Mouse (Mus musculus) CH12.LX (cell line): ENCODE data around the gene Rabgap1l. TPM values are rescaled to one million over a fixed set of nuclear protein-coding genes. Genes with fewer than 3 reads are reported as not detected.

Experiments
- DNase-seq: peaks from one replicate; pipeline ENCODE4 v3.0.0-alpha.2; 2013; ENCODE audit errors: extremely low read depth
- H3K27ac ChIP-seq: 2 replicates; pipeline ENCODE4 v1.5.1; 2012; ENCODE audit warnings: low read depth, mild to moderate bottlenecking, control low read depth, moderate library complexity; ENCODE audit not compliant: insufficient read depth
- H3K27me3 ChIP-seq: replicated peaks from 2 replicates; pipeline ENCODE3; 2012; ENCODE audit warnings: inconsistent platforms
- H3K36me3 ChIP-seq, 2 experiments: replicated peaks in 1 of 2; 2 replicates each; pipeline versions ENCODE3 to v1.6.1; 2012; ENCODE audit warnings: inconsistent platforms in 1 of 2, low read length in 1 of 2, mild to moderate bottlenecking in 1 of 2, mixed read lengths in 1 of 2, moderate library complexity in 1 of 2; ENCODE audit not compliant: control insufficient read depth in 1 of 2, insufficient read depth in 1 of 2
- H3K4me1 ChIP-seq, 2 experiments: 2 replicates each; pipeline ENCODE4 v1.6.1; 2012; ENCODE audit warnings: inconsistent platforms in 1 of 2, moderate library complexity in 1 of 2; ENCODE audit not compliant: insufficient read depth in 2 of 2, control insufficient read depth in 1 of 2
- H3K4me2 ChIP-seq: 2 replicates; pipeline ENCODE4 v1.6.1; 2012; ENCODE audit warnings: low read depth, mild to moderate bottlenecking, control low read depth; ENCODE audit not compliant: poor library complexity, insufficient read depth, severe bottlenecking
- H3K4me3 ChIP-seq, 3 experiments: fragments of 150-350 bp in 1 of 3; sonication (generic) in 1 of 3; replicated peaks in 1 of 3; 2 replicates each; pipeline versions ENCODE3 to v1.5.1; 2011 to 2012; ENCODE audit warnings: low read depth in 2 of 3, low read length in 2 of 3, mild to moderate bottlenecking in 2 of 3, moderate library complexity in 2 of 3, control low read depth in 1 of 3, improper control_type of control experiment in 1 of 3, inconsistent platforms in 1 of 3, mixed read lengths in 1 of 3; ENCODE audit not compliant: poor library complexity in 1 of 3
- H3K79me2 ChIP-seq: replicated peaks from 2 replicates; pipeline ENCODE4 v1.6.1; 2012; ENCODE audit warnings: mild to moderate bottlenecking, moderate library complexity; ENCODE audit not compliant: control insufficient read depth, poor library complexity, insufficient read depth, severe bottlenecking; ENCODE audit errors: extremely low read depth
- H3K9ac ChIP-seq: 2 replicates; pipeline ENCODE4 v1.6.1; 2012; ENCODE audit warnings: low read depth, mild to moderate bottlenecking, control low read depth, moderate library complexity; ENCODE audit not compliant: insufficient read depth
- H3K9me3 ChIP-seq: replicated peaks from 2 replicates; pipeline ENCODE3; 2012; ENCODE audit warnings: low read length, inconsistent platforms, mixed read lengths
- BHLHE40 ChIP-seq: IDR thresholded peaks from 2 replicates; pipeline ENCODE4 v1.6.1; 2011; ENCODE audit warnings: mild to moderate bottlenecking, low read depth, low read length, improper control_type of control experiment
- CHD1 ChIP-seq: IDR thresholded peaks from 2 replicates; pipeline ENCODE4 v1.6.1; 2012; ENCODE audit warnings: low read depth, low read length, improper control_type of control experiment, inconsistent platforms
- E2F4 ChIP-seq: IDR thresholded peaks from 2 replicates; pipeline ENCODE4 v1.6.1; 2011; ENCODE audit warnings: low read depth, low read length, improper control_type of control experiment; ENCODE audit not compliant: insufficient replicate concordance
- ELF1 ChIP-seq: IDR thresholded peaks from 2 replicates; pipeline ENCODE4 v1.6.1; 2014; ENCODE audit warnings: low read depth, mild to moderate bottlenecking, inconsistent platforms, low read length, improper control_type of control experiment
- EP300 ChIP-seq: IDR thresholded peaks from 2 replicates; pipeline ENCODE4 v1.6.1; 2011; ENCODE audit warnings: low read length, improper control_type of control experiment
- ETS1 ChIP-seq: conservative IDR thresholded peaks from 2 replicates; pipeline ENCODE4 v1.6.1; 2012; ENCODE audit warnings: low read depth, mild to moderate bottlenecking, inconsistent platforms, low read length, improper control_type of control experiment, moderate library complexity
- IRF4 ChIP-seq: IDR thresholded peaks from 2 replicates; pipeline ENCODE4 v1.6.1; 2014; ENCODE audit warnings: low read depth, mild to moderate bottlenecking, inconsistent platforms, low read length, improper control_type of control experiment
- JUN ChIP-seq: IDR thresholded peaks from 2 replicates; pipeline ENCODE4 v1.6.1; 2011; ENCODE audit warnings: low read depth, mild to moderate bottlenecking, low read length, improper control_type of control experiment, moderate library complexity; ENCODE audit not compliant: insufficient read depth
- JUND ChIP-seq: conservative IDR thresholded peaks from 2 replicates; pipeline ENCODE4 v1.6.1; 2011; ENCODE audit warnings: low read depth, low read length, improper control_type of control experiment
- MAX ChIP-seq: IDR thresholded peaks from 2 replicates; pipeline ENCODE4 v1.6.1; 2011; ENCODE audit warnings: low read length, improper control_type of control experiment
- MEF2A ChIP-seq: IDR thresholded peaks from 2 replicates; pipeline ENCODE4 v1.6.1; 2014; ENCODE audit warnings: low read depth, mild to moderate bottlenecking, inconsistent platforms, low read length, improper control_type of control experiment, borderline replicate concordance
- MYC ChIP-seq: IDR thresholded peaks from 2 replicates; pipeline ENCODE4 v1.6.1; 2011; ENCODE audit warnings: low read depth, mild to moderate bottlenecking, improper control_type of control experiment, low read length
- PAX5 ChIP-seq: IDR thresholded peaks from 2 replicates; pipeline ENCODE4 v1.6.1; 2012; ENCODE audit warnings: low read length, inconsistent platforms, mixed read lengths
- POLR2A ChIP-seq: IDR thresholded peaks from 2 replicates; pipeline ENCODE4 v1.6.1; 2011; ENCODE audit warnings: low read depth, mild to moderate bottlenecking, improper control_type of control experiment, low read length
- RAD21 ChIP-seq: IDR thresholded peaks from 2 replicates; pipeline ENCODE4 v1.6.1; 2011; ENCODE audit warnings: low read depth, mild to moderate bottlenecking, low read length, improper control_type of control experiment, moderate library complexity
- SIN3A ChIP-seq: IDR thresholded peaks from 2 replicates; pipeline ENCODE4 v1.6.1; 2012; ENCODE audit warnings: low read length, improper control_type of control experiment, inconsistent platforms
- SMC3 ChIP-seq: IDR thresholded peaks from 2 replicates; pipeline ENCODE4 v1.6.1; 2011; ENCODE audit warnings: low read depth, low read length, improper control_type of control experiment
- TBP ChIP-seq: conservative IDR thresholded peaks from 2 replicates; pipeline ENCODE4 v1.6.1; 2011; ENCODE audit warnings: low read depth, low read length, improper control_type of control experiment
- TCF12 ChIP-seq: IDR thresholded peaks from 2 replicates; pipeline ENCODE4 v1.6.1; 2014; ENCODE audit warnings: low read depth, mild to moderate bottlenecking, inconsistent platforms, low read length, improper control_type of control experiment
- USF1 ChIP-seq: IDR thresholded peaks from 2 replicates; pipeline ENCODE4 v1.6.1; 2014; ENCODE audit warnings: low read depth, mild to moderate bottlenecking, inconsistent platforms, low read length, improper control_type of control experiment
- USF2 ChIP-seq: conservative IDR thresholded peaks from 2 replicates; pipeline ENCODE4 v1.6.1; 2011; ENCODE audit warnings: low read depth, low read length, improper control_type of control experiment
- ZKSCAN1 ChIP-seq: IDR thresholded peaks from 2 replicates; pipeline ENCODE4 v1.6.1; 2012; ENCODE audit warnings: low read depth, inconsistent platforms, low read length, improper control_type of control experiment, borderline replicate concordance
- ZNF384 ChIP-seq: IDR thresholded peaks from 2 replicates; pipeline ENCODE4 v1.6.1; 2012; ENCODE audit warnings: low read depth, low read length, improper control_type of control experiment, inconsistent platforms
- dilution Hi-C: fragments of 300-500 bp; cut with MboI; formaldehyde crosslinking; loops from 2 replicates; pipeline ENCODE4 v1.14.3; 2020; ENCODE audit warnings: low sequenced_read_pairs; ENCODE audit not compliant: extremely low pct_unique_long_range_greater_than_20kb, extremely low pct_ligation_motif_present
- in situ Hi-C: fragments of 300-500 bp; cut with MboI; formaldehyde crosslinking; loops from 3 replicates; pipeline ENCODE4 v1.14.3; 2019; ENCODE audit warnings: low sequenced_read_pairs, low pct_ligation_motif_present, low pct_unique_long_range_greater_than_20kb, mixed read lengths
- polyA plus RNA-seq: library from polyadenylated mRNA; unstranded; fragments of >175 nt; gene quantifications from 2 replicates; pipeline ENCODE4 v1.2.1, GENCODE M21; 2012; ENCODE audit warnings: low read depth; ENCODE audit not compliant: insufficient read length
- total RNA-seq, 2 experiments: library from RNA; depleted of rRNA; stranded (reverse); fragments of 300-350 nt in 1 of 2; fragments of >200 nt in 1 of 2; gene quantifications; 2 replicates each; pipeline ENCODE4 v1.2.3; 2012 to 2014

Rabgap1l gene
- total and polyA plus RNA-seq, 3 experiments = 84.0 to 109 (median 85.6) TPM

GRCm38 (mm10) chr1:160451663-160452062 lies 341.3 kb downstream of the Rabgap1l start:
- TF ChIP-seq JUN = no peak
- TF ChIP-seq RAD21 = no peak
- TF ChIP-seq TCF12 = no peak
- TF ChIP-seq USF2 = no peak
- TF ChIP-seq SMC3 = no peak
- no peak for TF ChIP-seq TBP
- TF ChIP-seq E2F4 = no peak
- no peak for TF ChIP-seq SIN3A
- TF ChIP-seq PAX5 = no peak
- no peak for TF ChIP-seq MEF2A
- TF ChIP-seq BHLHE40 = no peak
- TF ChIP-seq EP300 = no peak
- no peak for TF ChIP-seq POLR2A
- TF ChIP-seq MYC = no peak
- no peak for TF ChIP-seq CHD1
- TF ChIP-seq ELF1 = no peak
- no peak for TF ChIP-seq JUND
- DNase-seq = no peak
- no peaks in the 10 kb centered on the region for H3K27me3 ChIP-seq
- in situ Hi-C loops (no loop called here), dilution Hi-C loops (no loop called here)
- H3K4me3 ChIP-seq = no peak overlapping the region
- peaks cover 0 to 3% of the 10 kb centered on the region in 2 experiments; a peak in 1 of 4 replicates for H3K4me1 ChIP-seq
- no peak overlapping the region for H3K27ac ChIP-seq
- H3K79me2 ChIP-seq = no peaks in the 10 kb centered on the region
- H3K4me2 ChIP-seq = no peak overlapping the region
- H3K36me3 ChIP-seq = peaks cover 0 to 6% of the 10 kb centered on the region in 2 experiments
- H3K9ac ChIP-seq = no peak overlapping the region
- no peaks in the 10 kb centered on the region for H3K9me3 ChIP-seq

- Histone ChIP-seq H3K27me3 (no peaks in the 10 kb centered on the region), H3K4me2 (no peak overlapping the region), H3K36me3 (peaks cover 0 to 6% of the 10 kb centered on the region in 2 experiments), H3K27ac (no peak overlapping the region), H3K4me3 (no peak overlapping the region), H3K9me3 (no peaks in the 10 kb centered on the region), H3K4me1 (peaks cover 0 to 3% of the 10 kb centered on the region in 2 experiments; a peak in 1 of 4 replicates), H3K79me2 (no peaks in the 10 kb centered on the region), H3K9ac (no peak overlapping the region)
- TF ChIP-seq JUND (no peak), ZNF384 (no peak), USF1 (no peak), EP300 (no peak), ZKSCAN1 (no peak), MAX (no peak), JUN (no peak), IRF4 (no peak), ETS1 (no peak), RAD21 (no peak)
- dilution Hi-C loops (no loop called here), in situ Hi-C loops (no loop called here)
- no peak for DNase-seq
These were observed 344.3 kb downstream of the Rabgap1l start for GRCm38 (mm10) chr1:160448681-160449080.
